Mouse (Mus musculus) liver (tissue): Measurements from ENCODE around the gene S100a11.

ENCODE experiments used
- DNase-seq: peaks from one replicate; pipeline ENCODE4 v3.0.0-alpha.2; 2020; ENCODE audit warnings: mixed read lengths

The S100a11 gene

DNA sequence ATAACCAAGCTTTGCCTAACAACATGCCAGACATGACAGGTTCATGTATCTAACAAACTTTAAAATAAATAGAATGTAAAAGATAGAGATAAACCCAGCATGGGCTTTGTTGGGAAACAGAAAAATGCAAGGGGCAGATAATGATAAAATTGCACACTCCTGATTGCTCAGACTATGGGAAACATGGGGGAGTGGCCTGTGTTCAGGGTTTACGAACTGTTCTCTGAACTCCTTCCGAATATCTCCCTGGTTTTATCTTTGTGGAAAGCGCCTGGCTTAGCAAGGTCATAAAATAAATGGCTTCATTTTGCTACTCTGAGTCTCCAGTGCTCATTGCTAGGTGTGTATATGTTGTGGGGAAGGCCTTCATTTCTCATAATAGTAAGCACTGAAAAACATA is 46.6 kb downstream of the S100a11 start:
- DNase-seq = no peak

DNA sequence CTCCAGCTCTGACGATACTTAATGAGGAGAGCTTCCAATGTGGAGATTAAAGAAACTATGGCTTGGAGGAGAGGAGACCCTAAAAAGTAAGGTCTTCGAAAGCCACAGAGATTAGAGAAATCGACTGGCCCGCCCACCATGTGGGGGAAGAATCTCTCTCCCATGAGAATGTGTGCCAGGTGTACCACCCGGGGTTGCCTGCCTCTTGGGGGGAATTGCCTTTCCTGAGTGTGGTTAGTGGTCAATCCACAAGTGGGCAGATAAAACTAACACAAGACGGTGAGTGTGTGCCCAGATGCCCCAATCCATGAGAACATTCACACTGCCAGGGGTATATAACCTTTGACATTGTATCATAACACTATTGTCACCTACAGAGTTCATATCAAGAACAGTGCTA is 47.4 kb downstream of the S100a11 start:
- DNase-seq = no peak

DNA sequence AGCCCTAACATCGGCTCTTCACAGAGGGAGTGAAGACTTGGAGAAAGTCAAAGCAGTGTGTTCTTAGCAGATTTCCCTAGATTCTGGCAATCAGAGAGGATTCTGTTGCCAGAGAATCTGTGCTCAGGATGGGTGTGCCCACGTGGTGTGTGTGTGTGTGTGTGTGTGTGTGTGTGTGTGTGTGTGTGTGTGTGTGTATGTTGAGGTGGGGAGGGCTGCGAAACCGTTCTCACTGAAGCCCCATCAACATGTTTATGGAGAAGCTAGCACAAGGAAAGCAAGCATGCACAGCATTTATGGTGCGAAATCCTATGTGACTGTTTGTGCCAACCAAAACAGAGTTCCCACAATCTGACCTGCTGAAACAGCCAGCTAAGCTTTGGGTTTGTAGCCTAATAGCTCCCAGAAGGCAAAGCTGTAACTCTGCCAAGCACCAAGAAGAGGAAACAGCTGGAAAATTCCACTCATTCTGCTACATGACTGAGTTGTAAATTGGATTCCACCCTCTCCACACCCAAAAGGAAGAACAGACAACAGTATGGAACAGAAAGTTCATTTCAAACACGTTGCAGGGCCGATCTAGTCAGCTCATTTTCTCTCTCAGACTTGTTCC is 48.2 kb downstream of the S100a11 start:
- DNase-seq = no peak

DNA sequence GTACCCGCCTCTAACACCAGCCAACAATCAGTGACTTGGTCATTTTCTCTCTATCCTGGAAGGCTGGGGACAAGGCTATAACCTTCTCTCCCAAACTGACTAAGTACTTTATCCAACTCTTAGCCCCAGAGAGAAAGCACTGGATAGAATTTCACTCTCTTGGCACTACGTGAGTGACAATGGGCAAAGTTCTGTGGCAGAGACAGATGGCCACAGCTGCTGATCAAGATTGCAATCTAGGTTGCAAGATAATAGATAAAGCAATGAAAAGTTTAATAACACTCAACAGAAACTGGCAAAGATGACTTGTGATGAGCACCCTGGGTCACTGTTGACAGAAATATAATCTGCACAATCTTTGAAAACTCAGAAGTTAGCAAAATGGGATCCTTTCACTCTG is 48.8 kb downstream of the S100a11 start:
- DNase-seq = no peak

GRCm38 (mm10) chr3:93572058-93572791 is 51.9 kb downstream of the S100a11 start:
- no peak for DNase-seq
